Mouse (Mus musculus): ENCODE measurements around the gene Carmil3.
A peak's percentile ranks its signal among the peaks of the same experiment; 100 is the strongest.

Gene Carmil3

GRCm38 (mm10) chr14:55490361-55491201 is at the start of gene Carmil3:
TSS of gene Carmil3 (plus strand) at chr14:55490651.
- DNase-seq (ENCODE audit: low spot score): no peak

- no peak for DNase-seq (ENCODE audit: low spot score)
Measured at GRCm38 (mm10) chr14:55457693-55458092, 32.8 kb upstream of the Carmil3 start.

GRCm38 (mm10) chr14:55458273-55458672 is 32.2 kb upstream of the Carmil3 start:
- DNase-seq (ENCODE audit: low spot score): peak; percentile 36

GRCm38 (mm10) chr14:55458761-55459160 is 31.7 kb upstream of the Carmil3 start:
- DNase-seq (ENCODE audit: low spot score): no peak

GRCm38 (mm10) chr14:55459796-55460195 is 30.7 kb upstream of the Carmil3 start:
- DNase-seq (ENCODE audit: low spot score): no peak

GRCm38 (mm10) chr14:55460297-55460696 is 30.2 kb upstream of the Carmil3 start:
- DNase-seq (ENCODE audit: low spot score): no peak

- no peak for DNase-seq (ENCODE audit: low spot score)
Measured at GRCm38 (mm10) chr14:55461757-55462156, 28.7 kb upstream of the Carmil3 start.

- DNase-seq (ENCODE audit: low spot score): no peak
Measured at GRCm38 (mm10) chr14:55466481-55466880, 24.0 kb upstream of the Carmil3 start.

GRCm38 (mm10) chr14:55467108-55467507 is 23.3 kb upstream of the Carmil3 start:
- DNase-seq (ENCODE audit: low spot score): peak; percentile 6

GRCm38 (mm10) chr14:55468301-55468741 is 22.1 kb upstream of the Carmil3 start:
- DNase-seq (ENCODE audit: low spot score): peak; percentile 82

- DNase-seq (ENCODE audit: low spot score): peak; percentile 50
Measured at GRCm38 (mm10) chr14:55469041-55469440, 21.4 kb upstream of the Carmil3 start.

GRCm38 (mm10) chr14:55469821-55470220 is 20.6 kb upstream of the Carmil3 start:
- no peak for DNase-seq (ENCODE audit: low spot score)

- no peak for DNase-seq (ENCODE audit: low spot score)
Measured at GRCm38 (mm10) chr14:55470806-55471205, 19.6 kb upstream of the Carmil3 start.

- DNase-seq (ENCODE audit: low spot score): no peak
Measured at GRCm38 (mm10) chr14:55475654-55476053, 14.8 kb upstream of the Carmil3 start.

- DNase-seq (ENCODE audit: low spot score): no peak
Measured at GRCm38 (mm10) chr14:55477421-55477820, 13.0 kb upstream of the Carmil3 start.

GRCm38 (mm10) chr14:55477829-55478228 is 12.6 kb upstream of the Carmil3 start:
- DNase-seq (ENCODE audit: low spot score): no peak

GRCm38 (mm10) chr14:55478651-55479599 is 11.5 kb upstream of the Carmil3 start, which contains the start of gene Dhrs4:
TSS of gene Dhrs4 (plus strand) at chr14:55478758.
- peak; percentile 55 for DNase-seq (ENCODE audit: low spot score)

- no peak for DNase-seq (ENCODE audit: low spot score)
Measured at GRCm38 (mm10) chr14:55479629-55480028, 10.8 kb upstream of the Carmil3 start.

GRCm38 (mm10) chr14:55484430-55485085 is 5.9 kb upstream of the Carmil3 start:
- DNase-seq (ENCODE audit: low spot score): no peak

- DNase-seq (ENCODE audit: low spot score): no peak
Measured at GRCm38 (mm10) chr14:55486836-55487235, 3.6 kb upstream of the Carmil3 start.

- DNase-seq (ENCODE audit: low spot score): peak; percentile 4
Measured at GRCm38 (mm10) chr14:55491291-55491833, 911 bp downstream of the Carmil3 start.

GRCm38 (mm10) chr14:55492103-55492502 is 1.7 kb downstream of the Carmil3 start:
- no peak for DNase-seq (ENCODE audit: low spot score)
